Mouse (Mus musculus) C2C12 (cell line): ENCODE data around the gene Tmem97. TPM values are rescaled to one million over a fixed set of nuclear protein-coding genes. Genes with fewer than 3 reads are reported as not detected.

Experiments
- H3K27me3 ChIP-seq: one replicate; pipeline ENCODE4 v1.6.1; 2011; ENCODE audit not compliant: control insufficient read depth, insufficient read depth, insufficient read length
- H3K36me3 ChIP-seq: one replicate; pipeline ENCODE4 v1.6.1; 2011; ENCODE audit not compliant: control insufficient read depth, insufficient read depth
- H3K4me3 ChIP-seq: one replicate; pipeline ENCODE4 v1.5.1; 2011; ENCODE audit warnings: mild to moderate bottlenecking, control low read depth; ENCODE audit not compliant: poor library complexity, insufficient read depth, severe bottlenecking
- H3K79me2 ChIP-seq: one replicate; pipeline ENCODE4 v1.6.1; 2011; ENCODE audit not compliant: control insufficient read depth, insufficient read depth
- H3K79me3 ChIP-seq: one replicate; pipeline ENCODE4 v1.6.1; 2011; ENCODE audit warnings: low read depth, control low read depth
- H3ac ChIP-seq: one replicate; pipeline ENCODE3; 2011; ENCODE audit warnings: low read depth; ENCODE audit not compliant: control insufficient read depth, insufficient read length
- CEBPB ChIP-seq: IDR thresholded peaks from one replicate; pipeline ENCODE4 v1.6.1; 2011; ENCODE audit warnings: low read depth, mild to moderate bottlenecking, control low read depth, moderate library complexity
- CTCF ChIP-seq: IDR thresholded peaks from one replicate; pipeline ENCODE4 v1.5.1; 2011; ENCODE audit not compliant: control insufficient read depth, insufficient read depth, insufficient read length
- FOSL1 ChIP-seq: IDR thresholded peaks from one replicate; pipeline ENCODE4 v1.8.0; 2011; ENCODE audit warnings: mild to moderate bottlenecking, low read length; ENCODE audit not compliant: poor library complexity, insufficient read depth, severe bottlenecking
- MAX ChIP-seq: IDR thresholded peaks from one replicate; pipeline ENCODE4 v1.6.1; 2011; ENCODE audit warnings: mild to moderate bottlenecking, control low read depth
- MYOD1 ChIP-seq: IDR thresholded peaks from one replicate; pipeline ENCODE4 v1.6.1; 2011; ENCODE audit warnings: low read depth; ENCODE audit not compliant: control insufficient read depth, insufficient read length
- MYOG ChIP-seq: IDR thresholded peaks from one replicate; pipeline ENCODE4 v1.6.1; 2011; ENCODE audit not compliant: control insufficient read depth, insufficient read length; ENCODE audit errors: extremely low read depth
- USF1 ChIP-seq: IDR thresholded peaks from one replicate; pipeline ENCODE4 v1.6.1; 2011; ENCODE audit warnings: low read depth, mild to moderate bottlenecking, control low read depth, moderate library complexity
- polyA plus RNA-seq: library from polyadenylated mRNA; unstranded; fragments of >200 nt; fragmentation: generic; extraction: Trizol; gene quantifications from one replicate; pipeline ENCODE4 v1.2.1, GENCODE M21; 2012; ENCODE audit warnings: missing spikeins

Tmem97 gene
- polyA plus RNA-seq, 1 experiment = 164 TPM

DNA sequence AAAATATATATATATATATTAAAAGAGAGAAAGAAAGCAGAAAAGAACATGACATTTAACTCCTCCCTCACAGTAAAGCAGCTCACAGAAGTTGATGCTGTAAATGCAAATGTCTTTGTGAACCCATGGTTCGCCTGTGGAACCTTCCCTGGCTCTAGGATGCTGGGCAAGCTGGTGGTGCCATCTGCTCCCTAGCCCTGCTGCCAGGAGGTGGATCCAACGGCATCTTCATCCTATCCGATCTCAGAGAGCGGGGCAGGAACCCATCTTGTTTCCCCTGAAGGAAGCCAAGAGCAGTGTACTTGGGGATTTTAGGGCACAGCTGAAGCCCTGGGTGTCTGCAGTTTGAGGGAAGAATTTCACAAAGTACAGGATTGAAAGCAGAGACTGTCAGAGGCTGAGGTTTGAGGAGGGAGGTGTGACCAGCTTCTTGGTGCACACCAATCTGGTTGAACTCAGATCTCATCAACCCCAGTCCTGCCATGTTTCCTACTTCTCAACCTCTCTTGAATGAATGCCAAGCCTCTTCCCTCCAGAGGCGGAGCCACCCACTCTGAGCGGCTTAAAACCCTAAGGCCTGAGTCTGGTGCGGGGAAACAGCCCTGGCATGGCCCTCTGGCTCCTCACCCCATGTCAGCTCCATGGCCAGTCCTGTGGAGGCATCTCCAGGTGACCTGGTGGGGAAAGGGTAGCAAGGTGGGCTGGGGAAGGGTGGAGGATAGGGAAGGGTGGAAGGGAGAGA lies 47.5 kb downstream of the Tmem97 start, which contains the start of gene Sebox:
Sebox (plus strand) TSS at position 539 of the 742 bp plus-strand sequence.
- H3K79me2 ChIP-seq = no peaks in the 10 kb centered on the region
- peaks cover 29% of the 10 kb centered on the region for H3K27me3 ChIP-seq
- no peak within 1 kb of the TSS for H3ac ChIP-seq
- H3K79me3 ChIP-seq = no peaks in the 10 kb centered on the region
- no peak for TF ChIP-seq MYOG
- no peak for TF ChIP-seq MYOD1
- TF ChIP-seq FOSL1 = no peak
- TF ChIP-seq USF1 = no peak
- TF ChIP-seq MAX = no peak
- no peak for TF ChIP-seq CEBPB
- TF ChIP-seq CTCF = no peak
- H3K36me3 ChIP-seq = peaks cover 19% of the 10 kb centered on the region
- no peak within 1 kb of the TSS for H3K4me3 ChIP-seq

DNA sequence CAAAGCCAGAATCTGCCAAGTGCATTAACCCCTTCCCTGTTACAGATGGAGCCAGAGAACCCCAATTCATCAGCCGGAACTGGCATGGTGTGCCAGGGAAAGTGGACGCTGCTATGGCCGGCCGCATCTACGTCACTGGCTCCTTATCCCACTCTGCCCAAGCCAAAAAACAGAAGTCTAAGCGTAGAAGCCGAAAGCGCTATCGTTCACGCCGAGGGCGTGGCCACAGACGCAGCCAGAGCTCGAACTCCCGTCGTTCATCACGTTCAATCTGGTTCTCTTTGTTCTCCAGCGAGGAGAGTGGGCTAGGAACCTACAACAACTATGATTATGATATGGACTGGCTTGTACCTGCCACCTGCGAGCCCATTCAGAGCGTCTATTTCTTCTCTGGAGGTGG lies 49.0 kb downstream of the Tmem97 start:
- Histone ChIP-seq H3K4me3 (no peak overlapping the region), H3K27me3 (peaks cover 29% of the 10 kb centered on the region), H3K79me2 (no peaks in the 10 kb centered on the region), H3ac (no peak overlapping the region), H3K36me3 (peaks cover 4% of the 10 kb centered on the region), H3K79me3 (no peaks in the 10 kb centered on the region)
- TF ChIP-seq MAX (no peak), USF1 (no peak), MYOD1 (no peak), MYOG (no peak), CEBPB (no peak), CTCF (no peak), FOSL1 (no peak)

DNA sequence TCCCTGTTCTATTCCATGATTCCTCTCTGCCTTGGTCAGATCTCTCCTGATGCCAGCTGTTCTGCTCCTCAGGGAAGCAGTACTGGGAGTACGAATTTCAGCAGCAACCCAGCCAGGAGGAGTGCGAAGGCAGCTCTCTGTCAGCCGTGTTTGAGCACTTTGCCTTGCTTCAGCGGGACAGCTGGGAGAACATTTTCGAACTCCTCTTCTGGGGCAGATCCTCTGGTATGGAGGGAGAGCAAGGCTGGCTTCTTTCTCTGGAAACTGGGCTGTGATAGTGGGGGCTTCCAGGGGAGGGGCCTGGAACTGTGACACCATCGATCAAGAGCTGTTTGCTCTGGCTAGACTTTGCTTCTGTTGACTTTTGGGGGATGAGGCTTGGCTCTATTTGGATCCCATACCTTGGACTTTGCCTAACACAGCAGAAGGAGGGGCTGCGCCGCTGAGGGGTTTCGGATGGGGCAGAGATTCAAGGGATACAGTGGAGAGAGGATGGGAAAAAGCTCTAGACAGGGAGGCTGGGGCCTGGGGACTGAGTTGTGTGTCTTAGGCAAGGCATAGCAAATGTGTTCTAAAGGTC lies 49.9 kb downstream of the Tmem97 start:
- no peak overlapping the region for H3K4me3 ChIP-seq
- peaks cover 29% of the 10 kb centered on the region for H3K27me3 ChIP-seq
- H3ac ChIP-seq = no peak overlapping the region
- H3K79me3 ChIP-seq = no peaks in the 10 kb centered on the region
- no peaks in the 10 kb centered on the region for H3K36me3 ChIP-seq
- no peaks in the 10 kb centered on the region for H3K79me2 ChIP-seq
- TF ChIP-seq MYOD1 (no peak), FOSL1 (no peak)

DNA sequence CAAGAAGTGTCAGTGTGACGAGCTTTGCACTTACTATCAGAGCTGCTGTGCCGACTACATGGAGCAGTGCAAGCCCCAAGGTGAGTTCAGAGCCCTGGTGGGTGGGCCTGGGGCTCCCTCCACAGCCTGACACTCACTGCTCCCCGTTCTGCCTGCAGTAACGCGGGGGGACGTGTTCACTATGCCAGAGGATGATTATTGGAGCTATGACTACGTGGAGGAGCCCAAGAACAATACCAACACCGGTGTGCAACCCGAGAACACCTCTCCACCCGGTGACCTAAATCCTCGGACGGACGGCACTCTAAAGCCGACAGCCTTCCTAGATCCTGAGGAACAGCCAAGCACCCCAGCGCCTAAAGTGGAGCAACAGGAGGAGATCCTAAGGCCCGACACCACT lies 51.0 kb downstream of the Tmem97 start:
- no peak overlapping the region for H3K4me3 ChIP-seq
- H3K36me3 ChIP-seq = no peaks in the 10 kb centered on the region
- TF ChIP-seq MYOG (no peak), MAX (no peak), CTCF (no peak), CEBPB (no peak), FOSL1 (no peak)
- H3K79me3 ChIP-seq = no peaks in the 10 kb centered on the region
- peaks cover 33% of the 10 kb centered on the region for H3K27me3 ChIP-seq
- H3ac ChIP-seq = no peak overlapping the region
- no peaks in the 10 kb centered on the region for H3K79me2 ChIP-seq

DNA sequence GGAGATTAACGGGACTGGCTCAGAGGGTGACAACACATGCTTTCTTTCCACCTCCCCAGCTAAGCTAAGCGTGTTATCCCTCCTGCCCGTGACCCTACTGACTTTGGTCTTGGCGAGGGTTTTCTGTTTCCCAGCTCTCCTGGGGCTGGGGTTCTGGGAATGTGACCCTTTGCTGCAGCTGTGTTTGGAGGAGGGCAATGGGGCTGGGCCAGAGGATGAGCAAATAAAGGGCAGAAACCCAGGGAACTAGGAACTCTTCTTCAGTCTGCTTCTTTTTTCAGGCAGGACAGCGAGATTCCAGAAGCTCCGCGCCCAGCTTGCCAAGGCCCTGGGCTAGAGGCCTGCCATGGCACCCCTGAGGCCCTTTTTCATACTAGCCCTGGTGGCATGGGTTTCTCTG lies 51.6 kb downstream of the Tmem97 start, which contains the start of gene Vtn:
Vtn (plus strand) TSS at position 88 of the 400 bp plus-strand sequence.
- Histone ChIP-seq H3K27me3 (peaks cover 35% of the 10 kb centered on the region), H3K4me3 (peak within 1 kb of the TSS; percentile 21), H3K79me2 (no peaks in the 10 kb centered on the region), H3ac (peak within 1 kb of the TSS; percentile 33), H3K79me3 (no peaks in the 10 kb centered on the region), H3K36me3 (no peaks in the 10 kb centered on the region)
- TF ChIP-seq MYOG (no peak), MYOD1 (no peak), CEBPB (no peak), CTCF (no peak), USF1 (no peak)
